Mouse (Mus musculus): ENCODE results near the gene Cd274. TPM values are rescaled to one million over a fixed set of nuclear protein-coding genes. Genes with fewer than 3 reads are reported as not detected.

Cd274 gene
- polyA plus RNA-seq, 3 experiments from 2014 or later = 34.8 to 58.6 (median 47.4) TPM

DNA sequence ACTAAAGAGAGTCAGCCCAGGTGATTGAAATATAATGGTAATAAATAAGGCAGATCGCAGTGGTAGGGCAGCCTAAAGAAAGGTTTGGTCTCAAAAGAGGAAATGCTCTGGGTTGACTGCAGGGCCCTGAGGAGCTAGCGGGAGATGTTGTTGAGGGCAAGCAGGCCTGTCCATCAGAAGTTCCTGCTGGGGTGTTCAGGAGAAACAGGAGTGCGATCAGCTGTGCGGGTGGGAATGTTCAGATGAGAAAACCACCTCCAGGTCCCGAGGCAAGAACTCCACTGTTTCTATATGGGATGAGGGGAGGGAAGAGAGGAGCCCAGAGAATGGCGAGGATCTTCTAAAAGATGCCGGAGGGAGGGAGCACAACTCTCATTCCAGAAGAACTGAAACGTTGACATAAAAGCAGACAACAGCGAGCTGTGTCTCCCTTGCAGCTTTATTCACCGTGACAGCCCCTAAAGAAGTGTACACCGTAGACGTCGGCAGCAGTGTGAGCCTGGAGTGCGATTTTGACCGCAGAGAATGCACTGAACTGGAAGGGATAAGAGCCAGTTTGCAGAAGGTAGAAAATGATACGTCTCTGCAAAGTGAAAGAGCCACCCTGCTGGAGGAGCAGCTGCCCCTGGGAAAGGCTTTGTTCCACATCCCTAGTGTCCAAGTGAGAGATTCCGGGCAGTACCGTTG, 69.7 kb downstream of the Cd274 start:
- no peak for ATAC-seq

Other genes starting within 250 kb of the Cd274 start
- 10 to 100 TPM; 21.2 to 26.9 (median 23.4) TPM for gene Jak2, start 115.6 kb upstream of the Cd274 start, polyA plus RNA-seq (2017; shearing (Covaris generic))
- 10 to 100 TPM; 30.9 to 47.6 (median 40.4) TPM for gene Insl6, start 42.1 kb upstream of the Cd274 start, polyA plus RNA-seq (2017; shearing (Covaris generic))
- not detected for gene Rln1, start 32.8 kb upstream of the Cd274 start, polyA plus RNA-seq (2017; shearing (Covaris generic))
- gene Plgrkt, start 65 bp upstream of the Cd274 start, polyA plus RNA-seq (2017; shearing (Covaris generic)) = 100 to 1,000 TPM; 172 to 278 (median 216) TPM
- gene Pdcd1lg2, start 43.5 kb downstream of the Cd274 start, polyA plus RNA-seq (2017; shearing (Covaris generic)) = 10 to 100 TPM; 20.5 to 29.0 (median 20.5) TPM
- gene Ric1, start 154.8 kb downstream of the Cd274 start, polyA plus RNA-seq (2017; shearing (Covaris generic)) = 10 to 100 TPM; 11.8 to 16.6 (median 13.1) TPM

Measured in inflammation-experienced regulatory T-cells, adult 6 months (primary cell).